Mouse (Mus musculus): ENCODE data around the gene Ypel3. TPM values are rescaled to one million over a fixed set of nuclear protein-coding genes. Genes with fewer than 3 reads are reported as not detected.
A peak's percentile ranks its signal among the peaks of the same experiment; 100 is the strongest.

Ypel3 gene
- polyA plus RNA-seq, 1 experiment from 2014 or later: 116 TPM

GRCm38 (mm10) chr7:126760391-126760802 is 16.4 kb upstream of the Ypel3 start:
- Histone ChIP-seq H3K36me3 (ENCODE audit: control insufficient read depth, insufficient read depth, low read length) (peaks cover 26% of the 10 kb centered on the region; the same call in 1 of the 2 replicates), H3K4me3 (ENCODE audit: low read depth, low read length) (peak overlapping the region; percentile 78), H3K27ac (ENCODE audit: low read length) (peak overlapping the region; percentile 98), H3K4me1 (ENCODE audit: control insufficient read depth, insufficient read depth, low read length) (peaks cover 22% of the 10 kb centered on the region), H3K4me2 (replicated peaks; ENCODE audit: low read depth, low read length) (peak overlapping the region; percentile 92), H3K9ac (replicated peaks; ENCODE audit: low read depth, low read length) (peak overlapping the region; percentile 86), H3K9me3 (ENCODE audit: control insufficient read depth, low read depth, low read length) (no peaks in the 10 kb centered on the region), H3K27me3 (ENCODE audit: control insufficient read depth, insufficient read depth, low read length) (no peaks in the 10 kb centered on the region)
- peak; percentile 69 for ATAC-seq (ENCODE audit: insufficient number of reproducible peaks, insufficient read depth, low FRiP score, low read depth)
- 6% methylated on average over 3 of the region's 3 CpGs for WGBS

GRCm38 (mm10) chr7:126760956-126761355 is 15.8 kb upstream of the Ypel3 start:
- H3K27ac ChIP-seq (ENCODE audit: low read length): peak overlapping the region; percentile 98
- peak overlapping the region; percentile 4; the same call in 1 of the 2 replicates for H3K9ac ChIP-seq (replicated peaks; ENCODE audit: low read depth, low read length)
- peak overlapping the region; percentile 78 for H3K4me3 ChIP-seq (ENCODE audit: low read depth, low read length)
- no peaks in the 10 kb centered on the region for H3K27me3 ChIP-seq (ENCODE audit: control insufficient read depth, insufficient read depth, low read length)
- H3K36me3 ChIP-seq (ENCODE audit: control insufficient read depth, insufficient read depth, low read length): peaks cover 30% of the 10 kb centered on the region
- no peaks in the 10 kb centered on the region for H3K9me3 ChIP-seq (ENCODE audit: control insufficient read depth, low read depth, low read length)
- WGBS: 43% methylated on average over 4 of the region's 4 CpGs
- peak overlapping the region; percentile 92 for H3K4me2 ChIP-seq (replicated peaks; ENCODE audit: low read depth, low read length)
- H3K4me1 ChIP-seq (ENCODE audit: control insufficient read depth, insufficient read depth, low read length): peaks cover 22% of the 10 kb centered on the region
- no peak for ATAC-seq (ENCODE audit: insufficient number of reproducible peaks, insufficient read depth, low FRiP score, low read depth)

GRCm38 (mm10) chr7:126761529-126762067 is 15.2 kb upstream of the Ypel3 start:
- peak overlapping the region; percentile 4; the same call in 1 of the 2 replicates for H3K4me3 ChIP-seq (ENCODE audit: low read depth, low read length)
- no peak overlapping the region for H3K9ac ChIP-seq (replicated peaks; ENCODE audit: low read depth, low read length)

GRCm38 (mm10) chr7:126762471-126763008 is 14.2 kb upstream of the Ypel3 start:
- Histone ChIP-seq H3K9ac (replicated peaks; ENCODE audit: low read depth, low read length) (no peak overlapping the region), H3K36me3 (ENCODE audit: control insufficient read depth, insufficient read depth, low read length) (peaks cover 44% of the 10 kb centered on the region), H3K27me3 (ENCODE audit: control insufficient read depth, insufficient read depth, low read length) (no peaks in the 10 kb centered on the region), H3K27ac (ENCODE audit: low read length) (peak overlapping the region; percentile 12; the same call in 1 of the 2 replicates), H3K4me3 (ENCODE audit: low read depth, low read length) (no peak overlapping the region), H3K4me1 (ENCODE audit: control insufficient read depth, insufficient read depth, low read length) (peaks cover 22% of the 10 kb centered on the region), H3K9me3 (ENCODE audit: control insufficient read depth, low read depth, low read length) (no peaks in the 10 kb centered on the region), H3K4me2 (replicated peaks; ENCODE audit: low read depth, low read length) (peak overlapping the region; percentile 17; the same call in 1 of the 2 replicates)
- no peak for ATAC-seq (ENCODE audit: insufficient number of reproducible peaks, insufficient read depth, low FRiP score, low read depth)
- 44% methylated on average over 17 of the region's 17 CpGs for WGBS

More at GRCm38 (mm10) chr7:126761529-126762067, 15.2 kb upstream of the Ypel3 start:
- no peak for ATAC-seq (ENCODE audit: insufficient number of reproducible peaks, insufficient read depth, low FRiP score, low read depth)
- no peaks in the 10 kb centered on the region for H3K9me3 ChIP-seq (ENCODE audit: control insufficient read depth, low read depth, low read length)
- H3K4me1 ChIP-seq (ENCODE audit: control insufficient read depth, insufficient read depth, low read length): peaks cover 22% of the 10 kb centered on the region
- peak overlapping the region; percentile 98 for H3K27ac ChIP-seq (ENCODE audit: low read length)
- no peaks in the 10 kb centered on the region for H3K27me3 ChIP-seq (ENCODE audit: control insufficient read depth, insufficient read depth, low read length)
- H3K36me3 ChIP-seq (ENCODE audit: control insufficient read depth, insufficient read depth, low read length): peaks cover 37% of the 10 kb centered on the region
- peak overlapping the region; percentile 92 for H3K4me2 ChIP-seq (replicated peaks; ENCODE audit: low read depth, low read length)
- whole genome bisulfite sequencing: 54% methylated on average over 6 of the region's 6 CpGs

- H3K4me1 ChIP-seq (ENCODE audit: control insufficient read depth, insufficient read depth, low read length): peaks cover 22% of the 10 kb centered on the region
- H3K36me3 ChIP-seq (ENCODE audit: control insufficient read depth, insufficient read depth, low read length): peaks cover 71% of the 10 kb centered on the region
- H3K27me3 ChIP-seq (ENCODE audit: control insufficient read depth, insufficient read depth, low read length): no peaks in the 10 kb centered on the region
- H3K4me3 ChIP-seq (ENCODE audit: low read depth, low read length): no peak overlapping the region
- H3K4me2 ChIP-seq (replicated peaks; ENCODE audit: low read depth, low read length): no peak overlapping the region
- H3K9me3 ChIP-seq (ENCODE audit: control insufficient read depth, low read depth, low read length): no peaks in the 10 kb centered on the region
- WGBS: 71% methylated on average over 9 of the region's 9 CpGs
- ATAC-seq (ENCODE audit: insufficient number of reproducible peaks, insufficient read depth, low FRiP score, low read depth): no peak; the same call in 1 of the 2 replicates
- no peak overlapping the region for H3K9ac ChIP-seq (replicated peaks; ENCODE audit: low read depth, low read length)
- no peak overlapping the region for H3K27ac ChIP-seq (ENCODE audit: low read length)
These were observed 11.2 kb upstream of the Ypel3 start for GRCm38 (mm10) chr7:126765540-126765939.

- Histone ChIP-seq H3K36me3 (ENCODE audit: control insufficient read depth, insufficient read depth, low read length) (peaks cover 75% of the 10 kb centered on the region), H3K27me3 (ENCODE audit: control insufficient read depth, insufficient read depth, low read length) (no peaks in the 10 kb centered on the region), H3K9ac (replicated peaks; ENCODE audit: low read depth, low read length) (no peak within 1 kb of the TSS), H3K4me3 (ENCODE audit: low read depth, low read length) (no peak within 1 kb of the TSS), H3K4me1 (ENCODE audit: control insufficient read depth, insufficient read depth, low read length) (peaks cover 16% of the 10 kb centered on the region), H3K27ac (ENCODE audit: low read length) (no peak within 1 kb of the TSS), H3K4me2 (replicated peaks; ENCODE audit: low read depth, low read length) (no peak within 1 kb of the TSS), H3K9me3 (ENCODE audit: control insufficient read depth, low read depth, low read length) (no peaks in the 10 kb centered on the region)
- 85% methylated on average over 16 of the region's 16 CpGs for WGBS
- no peak for ATAC-seq (ENCODE audit: insufficient number of reproducible peaks, insufficient read depth, low FRiP score, low read depth)
These were observed 10.6 kb upstream of the Ypel3 start, which contains the start of gene Gdpd3 for GRCm38 (mm10) chr7:126766201-126766600. TSS of gene Gdpd3 (plus strand) at chr7:126766334.

GRCm38 (mm10) chr7:126767001-126767400 is 9.8 kb upstream of the Ypel3 start:
- WGBS: 93% methylated on average over 8 of the region's 8 CpGs
- Histone ChIP-seq H3K9ac (replicated peaks; ENCODE audit: low read depth, low read length) (no peak overlapping the region), H3K27me3 (ENCODE audit: control insufficient read depth, insufficient read depth, low read length) (no peaks in the 10 kb centered on the region), H3K36me3 (ENCODE audit: control insufficient read depth, insufficient read depth, low read length) (peaks cover 76% of the 10 kb centered on the region), H3K4me2 (replicated peaks; ENCODE audit: low read depth, low read length) (no peak overlapping the region), H3K9me3 (ENCODE audit: control insufficient read depth, low read depth, low read length) (no peaks in the 10 kb centered on the region), H3K4me3 (ENCODE audit: low read depth, low read length) (no peak overlapping the region), H3K27ac (ENCODE audit: low read length) (no peak overlapping the region), H3K4me1 (ENCODE audit: control insufficient read depth, insufficient read depth, low read length) (peaks cover 8% of the 10 kb centered on the region)
- ATAC-seq (ENCODE audit: insufficient number of reproducible peaks, insufficient read depth, low FRiP score, low read depth): no peak

- WGBS: 81% methylated on average over 12 of the region's 12 CpGs
These were observed 6.0 kb upstream of the Ypel3 start for GRCm38 (mm10) chr7:126770784-126771183.

More at GRCm38 (mm10) chr7:126770784-126771183, 6.0 kb upstream of the Ypel3 start:
- no peaks in the 10 kb centered on the region for H3K27me3 ChIP-seq (ENCODE audit: control insufficient read depth, insufficient read depth, low read length)
- H3K27ac ChIP-seq (ENCODE audit: low read length): no peak overlapping the region
- no peak overlapping the region for H3K4me3 ChIP-seq (ENCODE audit: low read depth, low read length)
- peaks cover 55% of the 10 kb centered on the region for H3K36me3 ChIP-seq (ENCODE audit: control insufficient read depth, insufficient read depth, low read length)
- 0 out of 2 replicates have a peak, but pooled peaks cover under 1% of the 10 kb centered on the region for H3K4me1 ChIP-seq (ENCODE audit: control insufficient read depth, insufficient read depth, low read length)
- no peaks in the 10 kb centered on the region for H3K9me3 ChIP-seq (ENCODE audit: control insufficient read depth, low read depth, low read length)
- no peak overlapping the region for H3K9ac ChIP-seq (replicated peaks; ENCODE audit: low read depth, low read length)
- no peak overlapping the region for H3K4me2 ChIP-seq (replicated peaks; ENCODE audit: low read depth, low read length)
- ATAC-seq (ENCODE audit: insufficient number of reproducible peaks, insufficient read depth, low FRiP score, low read depth): no peak

Measured in stomach, embryonic 14.5 days (tissue).